Mouse (Mus musculus) adrenal gland, postnatal 10 days (tissue): ENCODE measurements around the gene Nans. TPM values are rescaled to one million over a fixed set of nuclear protein-coding genes. Genes with fewer than 3 reads are reported as not detected.

Source experiments
- DNase-seq: peaks from one replicate; pipeline ENCODE4 v3.0.0; 2021; ENCODE audit warnings: mixed read lengths
- total RNA-seq, 2 experiments: library from RNA; stranded (reverse); gene quantifications; 2 replicates each; pipeline ENCODE4 v1.2.3; 2021

Gene Nans
- total RNA-seq, 2 experiments from 2014 or later, result 38.3 to 41.0 TPM

GRCm38 (mm10) chr4:46485696-46486417 is 3.2 kb upstream of the Nans start:
- peak; percentile 80 for DNase-seq

GRCm38 (mm10) chr4:46487348-46487747 is 1.7 kb upstream of the Nans start:
- peak; percentile 58 for DNase-seq

GRCm38 (mm10) chr4:46493071-46493470 is 4.0 kb downstream of the Nans start:
- DNase-seq, result no peak

GRCm38 (mm10) chr4:46495543-46495942 is 6.5 kb downstream of the Nans start:
- DNase-seq, result no peak

- DNase-seq, result peak; percentile 88
Observed at GRCm38 (mm10) chr4:46497286-46497892, 8.3 kb downstream of the Nans start.

- DNase-seq, result no peak
Observed at GRCm38 (mm10) chr4:46498511-46498910, 9.5 kb downstream of the Nans start.

GRCm38 (mm10) chr4:46498976-46499375 is 9.9 kb downstream of the Nans start:
- peak; percentile 61 for DNase-seq

- no peak for DNase-seq
Observed at GRCm38 (mm10) chr4:46502606-46503502, 13.8 kb downstream of the Nans start.

GRCm38 (mm10) chr4:46503881-46504280 is 14.8 kb downstream of the Nans start:
- no peak for DNase-seq

- DNase-seq, result peak; percentile 30
Observed at GRCm38 (mm10) chr4:46505361-46506057, 16.5 kb downstream of the Nans start.

GRCm38 (mm10) chr4:46506801-46507610 is 18.0 kb downstream of the Nans start:
- DNase-seq, result peak; percentile 99

- DNase-seq, result peak; percentile 91
Observed at GRCm38 (mm10) chr4:46507736-46508460, 18.9 kb downstream of the Nans start.

- no peak for DNase-seq
Observed at GRCm38 (mm10) chr4:46520491-46520890, 31.4 kb downstream of the Nans start.

GRCm38 (mm10) chr4:46521457-46521856 is 32.4 kb downstream of the Nans start:
- DNase-seq, result no peak

GRCm38 (mm10) chr4:46523324-46523723 is 34.3 kb downstream of the Nans start:
- no peak for DNase-seq

- no peak for DNase-seq
Observed at GRCm38 (mm10) chr4:46526226-46526625, 37.2 kb downstream of the Nans start.

GRCm38 (mm10) chr4:46526798-46527557 is 37.9 kb downstream of the Nans start:
- no peak for DNase-seq

GRCm38 (mm10) chr4:46527558-46527926 is 38.5 kb downstream of the Nans start:
- DNase-seq, result no peak

- DNase-seq, result no peak
Observed at GRCm38 (mm10) chr4:46529722-46530121, 40.7 kb downstream of the Nans start.

- no peak for DNase-seq
Observed at GRCm38 (mm10) chr4:46532511-46532910, 43.5 kb downstream of the Nans start.
